In genomic region chr13:45861098-45861580, GRCm38 (mm10) we compare ENCODE assay signal across 23 mouse cellular contexts.
DNase-seq lines count a peak whose midpoint lies in the region; ATAC-seq lines count a peak whose summit lies in the region.
"Had no signal": no experiment of that assay in that cellular context is flagged by ENCODE, and none has a peak within 500 bp of the region (broad histone marks: within the 10 kb centered on the region; RNA-seq: fewer than 3 reads in every experiment).

No protein-coding gene starts in this region.

- intact Hi-C loops in heart, postnatal 10 days (cut with DNase I) = no loop called here

- ATAC-seq in forebrain, embryonic 12.5 days (ENCODE audit: low FRiP score) = no peak
- no peak for ATAC-seq in forebrain, embryonic 11.5 days (replicated peaks; ENCODE audit: low FRiP score)
- ATAC-seq in intestine, embryonic 14.5 days (replicated peaks; ENCODE audit: low FRiP score, low TSS enrichment, low read depth) = no peak
- ATAC-seq in intestine, embryonic 15.5 days = no peak
- ATAC-seq: liver, postnatal 0 days; Patski had no signal

- no peak overlapping the region for H3K4me3 ChIP-seq in forebrain, embryonic 12.5 days (replicated peaks)
- H3K4me3 ChIP-seq in forebrain, embryonic 11.5 days (ENCODE audit: low read depth, low read length) = no peak overlapping the region
- H3K4me3 ChIP-seq in intestine, embryonic 14.5 days (ENCODE audit: low read depth, low read length) = no peak overlapping the region
- H3K4me3 ChIP-seq in intestine, embryonic 15.5 days (replicated peaks) = no peak overlapping the region
- no peak overlapping the region for H3K4me3 ChIP-seq in embryonic facial prominence, embryonic 10.5 days
- H3K4me3 ChIP-seq: gastrocnemius, adult 2 months; heart, embryonic 10.5 days; hindbrain, embryonic 15.5 days; limb, embryonic 12.5 days had no signal

- H3K9ac ChIP-seq in forebrain, embryonic 12.5 days = no peak overlapping the region
- H3K9ac ChIP-seq in forebrain, embryonic 11.5 days (ENCODE audit: low read length) = no peak overlapping the region
- no peak overlapping the region for H3K9ac ChIP-seq in intestine, embryonic 14.5 days (ENCODE audit: low read length)
- no peak overlapping the region for H3K9ac ChIP-seq in intestine, embryonic 15.5 days
- H3K9ac ChIP-seq: hindbrain, embryonic 15.5 days; limb, embryonic 12.5 days; liver, postnatal 0 days had no signal

- H3K9me3 ChIP-seq in forebrain, embryonic 12.5 days = no peaks in the 10 kb centered on the region
- no peaks in the 10 kb centered on the region for H3K9me3 ChIP-seq in forebrain, embryonic 11.5 days (ENCODE audit: control insufficient read depth, low read length)
- H3K9me3 ChIP-seq in intestine, embryonic 14.5 days (ENCODE audit: control insufficient read depth, low read length) = no peaks in the 10 kb centered on the region
- no peaks in the 10 kb centered on the region for H3K9me3 ChIP-seq in intestine, embryonic 15.5 days
- H3K9me3 ChIP-seq in embryonic facial prominence, embryonic 10.5 days = no peaks in the 10 kb centered on the region
- H3K9me3 ChIP-seq: heart, embryonic 10.5 days; hindbrain, embryonic 15.5 days; limb, embryonic 12.5 days had no signal

- no peak for DNase-seq in forebrain, embryonic 11.5 days (ENCODE audit: low spot score)
- DNase-seq in intestine, embryonic 14.5 days (ENCODE audit: low spot score) = no peak
- DNase-seq in Muller cell, postnatal 12 days (ENCODE audit: inconsistent ontology term) = peak; percentile 51
- DNase-seq in embryonic facial prominence, embryonic 10.5 days (ENCODE audit: low spot score) = no peak
- DNase-seq in gastrocnemius, postnatal 25 days = no peak
- DNase-seq in heart, postnatal 10 days = no peak
- DNase-seq: adrenal gland, adult 2 months; cerebellum, adult 11-12 months; cerebellum, postnatal 14 days; gastrocnemius, adult 2 months; kidney, adult 11 months; kidney, postnatal 4 days; liver, postnatal 0 days; lung, postnatal 14 days; thymus, adult 18-20 months; thymus, postnatal 36 days had no signal

- WGBS in forebrain, embryonic 12.5 days = 23% methylated on average over 10 of the region's 10 CpGs
- WGBS in forebrain, embryonic 11.5 days = 27% methylated on average over 10 of the region's 10 CpGs
- 59% methylated on average over 10 of the region's 10 CpGs for WGBS in intestine, embryonic 14.5 days
- WGBS in intestine, embryonic 15.5 days = 57% methylated on average over 10 of the region's 10 CpGs
- 68% methylated on average over 10 of the region's 10 CpGs for WGBS in embryonic facial prominence, embryonic 10.5 days

- H3K27me3 ChIP-seq in forebrain, embryonic 12.5 days = no peaks in the 10 kb centered on the region
- H3K27me3 ChIP-seq in forebrain, embryonic 11.5 days (ENCODE audit: control insufficient read depth, insufficient read depth, low read length) = no peaks in the 10 kb centered on the region
- H3K27me3 ChIP-seq in intestine, embryonic 14.5 days (replicated peaks; ENCODE audit: control insufficient read depth, insufficient read depth, low read length) = no peaks in the 10 kb centered on the region
- H3K27me3 ChIP-seq in intestine, embryonic 15.5 days (replicated peaks) = no peaks in the 10 kb centered on the region
- H3K27me3 ChIP-seq in embryonic facial prominence, embryonic 10.5 days (replicated peaks; ENCODE audit: low read depth, poor library complexity, severe bottlenecking) = no peaks in the 10 kb centered on the region
- H3K27me3 ChIP-seq: hindbrain, embryonic 15.5 days; limb, embryonic 12.5 days; Patski had no signal

- 0 out of 2 replicates have a peak overlapping the region, but pooled peaks have one; percentile 26 for H3K27ac ChIP-seq in forebrain, embryonic 12.5 days
- no peak overlapping the region for H3K27ac ChIP-seq in forebrain, embryonic 11.5 days (ENCODE audit: low read depth, low read length)
- H3K27ac ChIP-seq in intestine, embryonic 14.5 days (ENCODE audit: low read depth) = peak overlapping the region; percentile 24; the same call in 1 of the 2 replicates
- no peak overlapping the region for H3K27ac ChIP-seq in intestine, embryonic 15.5 days
- H3K27ac ChIP-seq in embryonic facial prominence, embryonic 10.5 days (replicated peaks) = peak overlapping the region; percentile 24; the same call in 1 of the 2 replicates
- H3K27ac ChIP-seq: gastrocnemius, adult 2 months; heart, embryonic 10.5 days; hindbrain, embryonic 15.5 days; limb, embryonic 12.5 days had no signal

- H3K4me1 ChIP-seq in forebrain, embryonic 12.5 days = peaks cover 15% of the 10 kb centered on the region
- H3K4me1 ChIP-seq in forebrain, embryonic 11.5 days (replicated peaks; ENCODE audit: control insufficient read depth, insufficient read depth, low read length) = peaks cover 2% of the 10 kb centered on the region; the same call in 1 of the 2 replicates
- H3K4me1 ChIP-seq in intestine, embryonic 14.5 days (replicated peaks; ENCODE audit: control insufficient read depth, insufficient read depth, low read length) = peaks cover 14% of the 10 kb centered on the region
- 0 out of 2 replicates have a peak, but pooled peaks cover 3% of the 10 kb centered on the region for H3K4me1 ChIP-seq in intestine, embryonic 15.5 days (replicated peaks)
- H3K4me1 ChIP-seq in embryonic facial prominence, embryonic 10.5 days = peaks cover 24% of the 10 kb centered on the region

- H3K36me3 ChIP-seq in forebrain, embryonic 12.5 days (replicated peaks) = no peaks in the 10 kb centered on the region
- no peaks in the 10 kb centered on the region for H3K36me3 ChIP-seq in forebrain, embryonic 11.5 days (ENCODE audit: control insufficient read depth, insufficient read depth, low read length)
- no peaks in the 10 kb centered on the region for H3K36me3 ChIP-seq in intestine, embryonic 14.5 days (ENCODE audit: control insufficient read depth, insufficient read depth, low read length)
- no peaks in the 10 kb centered on the region for H3K36me3 ChIP-seq in intestine, embryonic 15.5 days
- no peaks in the 10 kb centered on the region for H3K36me3 ChIP-seq in embryonic facial prominence, embryonic 10.5 days (replicated peaks)
- H3K36me3 ChIP-seq: heart, embryonic 10.5 days; hindbrain, embryonic 15.5 days; limb, embryonic 12.5 days had no signal

- H3K4me2 ChIP-seq in forebrain, embryonic 12.5 days = no peak overlapping the region
- no peak overlapping the region for H3K4me2 ChIP-seq in forebrain, embryonic 11.5 days (ENCODE audit: low read depth, low read length, severe bottlenecking)
- H3K4me2 ChIP-seq in intestine, embryonic 14.5 days (ENCODE audit: low read length) = no peak overlapping the region
- H3K4me2 ChIP-seq in intestine, embryonic 15.5 days (replicated peaks) = no peak overlapping the region
- H3K4me2 ChIP-seq: hindbrain, embryonic 15.5 days; limb, embryonic 12.5 days; liver, embryonic 11.5 days had no signal

Comparison
In these comparisons a context has a peak if more than half of its experiments do, and no peak if none do; other contexts are left out.
1. H3K27ac ChIP-seq: peak in forebrain, embryonic 12.5 days (single experiment), intestine, embryonic 14.5 days (single experiment) and embryonic facial prominence, embryonic 10.5 days (single experiment); none in forebrain, embryonic 11.5 days (single experiment) and intestine, embryonic 15.5 days (single experiment).